Mouse (Mus musculus) lung, postnatal 10 days (tissue): ENCODE results near the gene Ntsr1.

ENCODE experiments used
- DNase-seq: peaks from one replicate; pipeline ENCODE4 v3.0.0; 2021

Gene Ntsr1

DNA sequence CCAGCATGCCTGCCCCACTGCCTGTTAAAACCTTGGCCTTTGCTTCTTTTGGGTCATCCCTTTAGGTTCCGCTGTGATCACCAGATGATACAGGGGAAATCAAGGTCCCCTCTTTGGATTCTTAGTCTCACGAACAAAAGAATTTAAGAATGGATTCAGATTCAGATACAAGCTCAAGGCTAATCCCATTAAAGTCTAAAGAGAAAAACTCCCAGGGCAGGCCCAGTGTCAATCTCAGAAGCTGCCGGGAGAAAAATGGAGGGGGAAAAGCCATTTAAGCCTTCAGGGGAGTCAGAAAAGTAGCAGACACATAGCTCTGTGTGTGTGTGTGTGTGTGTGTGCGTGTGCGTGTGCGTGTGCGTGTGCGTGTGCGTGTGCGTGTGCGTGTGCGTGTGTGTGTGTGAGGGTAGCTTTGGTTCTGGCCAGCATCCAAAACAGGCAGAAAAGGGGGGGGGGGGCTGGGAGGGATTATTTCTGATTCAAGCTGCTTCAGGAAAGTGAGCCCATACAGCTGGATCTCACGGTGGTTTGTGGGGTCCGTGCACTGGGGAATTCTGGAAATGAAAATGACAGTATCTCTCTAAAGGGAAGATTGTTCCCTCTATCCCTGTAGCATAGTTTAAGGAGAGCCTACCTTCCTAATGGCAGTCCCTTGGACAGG lies 8.8 kb downstream of the Ntsr1 start:
- no peak for DNase-seq

DNA sequence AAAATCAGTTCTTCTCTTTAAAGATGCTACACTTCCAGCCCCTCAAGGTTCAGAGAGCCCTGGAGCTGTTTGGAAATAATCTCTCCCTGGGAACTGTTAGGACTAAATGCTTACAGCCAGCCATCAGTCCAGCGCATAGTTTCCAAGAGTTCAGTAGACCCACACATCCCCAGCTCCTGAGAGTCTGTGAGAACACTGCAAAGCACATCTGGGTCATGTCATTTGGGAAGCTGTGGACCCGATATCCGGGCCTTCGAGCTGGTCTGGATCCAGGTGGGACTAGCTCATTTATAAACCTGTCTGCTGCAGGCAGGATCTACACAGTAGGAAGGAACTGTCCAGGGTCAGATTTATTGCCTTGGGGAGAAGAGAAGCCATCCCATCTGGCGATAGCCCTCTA lies 11.1 kb downstream of the Ntsr1 start:
- DNase-seq = no peak

DNA sequence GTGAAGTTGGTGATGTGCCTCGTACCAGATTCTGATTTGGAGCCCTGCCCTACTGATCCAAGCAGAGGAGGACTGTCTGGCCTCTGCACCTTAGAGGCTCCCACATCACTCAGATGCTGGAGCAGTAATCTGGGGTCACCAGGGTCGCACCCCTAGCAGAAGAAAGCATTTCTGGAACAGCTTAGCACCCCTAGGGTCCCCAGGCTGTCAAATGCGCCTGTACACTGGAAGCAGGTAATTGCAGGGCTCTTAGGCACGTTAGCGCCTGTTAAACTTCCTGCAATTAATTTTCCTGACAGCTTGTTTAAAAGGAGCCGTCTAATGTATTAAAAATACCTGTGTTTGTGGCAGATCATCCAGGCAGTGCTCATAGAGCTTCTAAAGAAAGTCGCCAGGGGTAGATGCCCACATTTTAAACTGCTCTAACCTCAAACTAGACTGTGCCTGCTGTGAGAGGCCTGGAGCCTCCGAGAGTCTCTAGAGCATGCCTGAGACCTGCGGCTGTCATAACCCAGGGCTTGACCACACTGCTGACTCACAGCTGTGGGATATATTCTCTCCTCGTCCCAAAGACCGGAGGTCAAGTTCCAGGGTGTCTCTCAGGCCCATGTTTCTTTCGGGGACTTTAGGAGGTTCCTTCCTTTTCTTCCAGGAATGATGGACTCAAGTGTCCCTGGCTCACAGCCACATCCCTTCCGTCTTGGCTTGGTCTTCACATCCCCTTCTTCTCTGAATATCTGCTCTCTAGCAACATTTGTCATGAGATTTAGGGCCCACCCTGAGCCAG lies 12.3 kb downstream of the Ntsr1 start:
- DNase-seq = peak; percentile 11

DNA sequence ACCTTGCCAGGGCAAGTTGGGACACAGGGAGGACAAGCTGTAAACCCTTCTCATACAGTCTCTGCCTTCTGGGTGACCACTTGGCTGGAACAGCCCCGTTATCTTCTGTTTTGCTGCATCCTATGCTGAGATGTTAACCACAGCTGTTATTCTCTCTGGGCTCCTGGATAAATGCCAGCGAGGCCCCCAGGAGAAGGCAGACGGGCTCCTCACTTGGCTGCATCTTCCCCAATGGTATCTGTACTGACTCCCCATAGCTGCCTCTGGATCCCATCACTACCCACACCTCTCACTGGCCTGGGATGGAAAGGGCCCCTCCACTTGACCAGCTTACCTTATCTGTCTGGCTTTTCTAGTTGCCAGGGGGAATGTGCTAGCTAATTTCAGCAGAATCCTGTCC lies 13.2 kb downstream of the Ntsr1 start:
- DNase-seq = no peak

DNA sequence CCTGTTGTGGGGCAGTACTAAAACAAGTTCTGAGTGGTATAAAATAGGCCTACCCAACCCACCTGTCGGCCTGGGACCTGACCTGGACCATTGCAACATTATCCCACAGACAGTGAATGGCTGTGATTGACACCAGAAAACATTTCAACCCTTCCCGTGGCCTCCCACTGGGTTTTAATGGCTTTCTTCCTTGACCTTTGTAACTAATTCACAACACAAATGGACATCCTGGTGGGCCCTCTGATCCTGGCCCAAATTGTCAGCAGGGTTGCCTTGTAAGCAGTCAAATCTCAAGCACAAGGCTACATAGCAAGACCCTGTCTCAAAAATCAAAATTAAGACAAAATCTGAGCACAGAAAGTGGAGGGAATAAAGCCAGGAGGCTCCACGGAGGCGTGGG lies 14.1 kb downstream of the Ntsr1 start:
- DNase-seq = no peak

DNA sequence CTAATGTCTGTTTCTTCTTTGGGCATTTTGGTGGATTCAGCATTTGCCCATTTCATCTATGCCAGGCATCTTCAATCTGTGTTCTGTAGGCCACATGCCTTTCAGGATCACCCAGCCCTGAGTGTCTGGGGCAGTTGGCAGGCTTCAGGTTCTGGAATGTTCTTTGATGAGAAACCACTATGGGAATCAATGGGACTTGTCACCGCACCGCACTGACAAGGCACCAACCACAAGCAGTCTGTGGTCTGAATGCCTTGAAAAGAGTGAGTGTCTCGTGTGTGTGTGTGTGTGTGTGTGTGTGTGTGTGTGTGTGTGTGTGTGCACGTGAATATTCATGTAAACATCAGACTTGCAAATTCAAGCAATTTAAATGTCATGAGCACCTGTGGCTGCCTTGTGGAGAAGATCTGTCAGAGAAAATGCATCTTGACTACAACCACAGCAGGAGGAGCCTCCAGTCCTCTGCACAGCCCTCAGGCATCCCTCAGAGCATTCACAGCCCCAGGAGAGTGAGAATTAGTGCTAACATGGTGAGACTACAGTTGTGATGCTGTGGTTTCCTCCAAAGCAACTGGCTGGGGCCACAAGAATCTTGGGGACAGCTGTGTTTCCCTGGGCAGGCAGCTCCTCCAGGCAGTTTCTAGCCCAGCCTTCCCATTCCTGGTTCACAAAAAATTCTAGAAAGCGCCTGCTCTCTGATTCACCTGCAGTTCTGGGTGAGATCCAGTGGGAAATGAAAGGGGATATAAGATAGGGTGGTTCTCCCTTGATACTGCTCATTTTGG lies 21.9 kb downstream of the Ntsr1 start:
- no peak for DNase-seq

DNA sequence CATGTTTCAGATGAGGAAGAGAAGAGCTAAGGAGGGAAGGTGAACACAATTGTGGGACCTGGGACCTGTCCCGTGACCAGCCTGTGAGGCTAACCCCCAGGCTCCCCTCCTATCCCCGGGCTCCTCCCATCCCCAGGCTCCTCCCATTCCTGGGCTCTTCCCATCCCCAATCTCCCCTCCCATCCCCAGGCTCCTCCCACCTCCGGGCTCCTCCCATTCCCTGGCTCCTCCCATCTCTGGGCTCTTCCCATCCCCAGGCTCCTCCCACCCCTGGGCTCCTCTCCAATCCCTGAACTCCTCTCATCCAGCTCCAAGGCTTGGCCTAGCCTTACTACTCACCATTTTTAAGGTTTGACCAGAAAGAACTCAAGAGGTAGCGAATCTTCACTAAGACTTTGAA lies 23.0 kb downstream of the Ntsr1 start:
- DNase-seq = peak; percentile 14

DNA sequence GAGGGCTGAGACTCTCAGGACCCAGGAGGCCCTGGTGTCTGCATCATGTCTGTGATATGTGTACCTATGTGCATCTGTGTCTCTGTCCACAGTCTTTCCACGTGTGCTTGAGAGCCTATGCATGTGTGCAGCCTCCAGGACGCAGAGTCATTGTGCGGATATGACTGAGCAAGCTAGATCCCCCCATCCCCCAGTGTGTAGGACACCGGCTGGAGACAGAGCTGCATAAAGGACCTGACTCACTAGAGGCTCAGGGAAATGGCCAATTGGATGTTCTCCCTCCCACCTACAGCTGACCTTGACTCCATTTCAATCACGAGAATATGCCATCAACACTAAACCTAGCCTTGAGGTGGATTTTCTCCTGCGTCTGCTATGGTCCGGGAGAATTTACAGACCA lies 27.7 kb downstream of the Ntsr1 start:
- no peak for DNase-seq

DNA sequence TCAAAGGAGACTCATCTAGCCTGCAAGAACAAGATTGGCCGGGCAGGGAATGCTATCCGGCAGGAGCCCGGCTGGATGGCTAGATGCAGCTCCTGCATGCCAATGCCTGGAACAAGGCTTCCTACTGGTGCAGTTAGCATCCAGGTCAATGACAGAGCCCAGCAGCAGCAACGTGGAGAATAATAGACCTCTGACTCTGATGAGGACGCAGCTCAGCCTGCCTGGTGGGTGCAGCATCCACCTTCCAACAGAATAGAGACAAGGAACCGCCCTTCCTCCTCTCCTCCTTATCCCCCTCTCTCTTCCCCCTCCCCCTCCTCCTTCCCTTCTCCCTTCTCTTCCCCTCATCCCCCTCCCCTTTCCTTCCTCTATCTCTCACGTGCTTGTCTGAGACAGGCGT lies 28.1 kb downstream of the Ntsr1 start:
- DNase-seq = no peak

DNA sequence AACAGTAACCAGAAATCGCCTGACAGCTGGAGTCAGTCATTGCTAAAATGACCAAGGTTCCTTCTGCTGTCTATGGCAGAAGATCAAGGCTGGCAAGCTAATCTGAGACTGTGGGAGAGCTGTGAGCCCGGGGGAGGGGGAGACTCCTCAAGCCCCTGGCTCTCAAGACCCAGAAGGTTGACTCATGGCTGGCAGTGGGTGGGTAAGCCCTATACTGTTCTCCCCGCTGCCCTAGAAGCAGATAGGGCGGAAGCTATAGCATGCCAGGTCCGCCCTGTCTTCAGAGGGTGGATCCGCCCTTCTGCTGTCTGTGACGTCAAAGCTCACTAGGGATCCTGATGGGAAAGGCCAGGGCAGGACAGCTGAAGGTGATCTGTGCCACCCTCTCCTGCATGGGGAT lies 30.4 kb downstream of the Ntsr1 start:
- DNase-seq = no peak

DNA sequence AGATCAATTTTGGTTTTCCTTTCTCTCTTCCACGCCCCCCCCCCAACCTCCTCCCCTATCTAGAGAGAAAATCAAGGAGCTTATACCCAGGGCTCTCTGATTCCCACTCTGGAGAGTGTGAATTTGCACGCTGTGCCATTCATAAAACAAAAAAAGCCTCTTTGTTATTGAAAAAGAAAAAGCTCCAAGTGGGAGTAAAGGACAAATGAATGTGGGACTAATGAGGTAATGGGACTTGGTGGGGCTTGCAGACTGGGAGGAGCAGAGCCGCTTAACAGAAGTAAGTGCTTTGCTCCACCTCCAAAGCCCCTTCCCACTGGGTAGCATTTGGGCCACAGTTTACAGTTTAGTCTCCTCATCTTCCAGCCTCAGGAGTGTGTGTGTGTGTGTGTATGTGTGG lies 30.8 kb downstream of the Ntsr1 start:
- no peak for DNase-seq

DNA sequence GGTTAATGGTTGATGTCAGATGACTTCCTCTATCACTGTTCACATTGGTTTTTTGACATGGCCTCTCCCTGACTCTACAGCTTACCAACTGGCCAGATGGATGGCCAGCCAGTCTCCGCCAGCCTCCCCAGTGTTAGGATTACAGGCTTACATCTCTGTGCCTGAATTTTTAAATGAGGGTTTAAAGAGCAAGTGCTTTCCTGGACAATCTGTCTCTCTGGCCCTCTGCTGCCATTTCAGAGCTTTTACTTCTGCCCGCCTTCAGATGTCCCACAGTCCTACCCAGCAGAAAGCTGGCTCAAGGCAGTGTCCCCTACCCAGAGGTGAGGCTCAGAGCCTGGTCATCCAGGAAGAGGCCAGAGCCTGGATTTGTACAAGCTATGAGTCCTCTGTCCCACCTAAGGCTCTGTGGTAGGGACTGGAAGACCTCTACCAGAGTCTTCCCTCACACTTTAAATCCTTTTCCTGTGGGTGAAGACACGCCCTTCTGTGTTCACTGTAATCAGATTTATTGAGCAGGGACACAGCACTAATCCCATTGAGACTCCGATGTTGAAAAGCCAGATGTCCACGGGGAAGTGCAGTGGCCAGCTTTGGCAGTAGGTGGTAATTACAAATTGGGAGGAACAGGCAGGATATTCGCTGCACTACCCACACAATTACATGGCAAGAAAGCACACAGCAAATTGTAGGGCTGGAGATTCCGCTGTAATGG lies 32.1 kb downstream of the Ntsr1 start:
- no peak for DNase-seq

DNA sequence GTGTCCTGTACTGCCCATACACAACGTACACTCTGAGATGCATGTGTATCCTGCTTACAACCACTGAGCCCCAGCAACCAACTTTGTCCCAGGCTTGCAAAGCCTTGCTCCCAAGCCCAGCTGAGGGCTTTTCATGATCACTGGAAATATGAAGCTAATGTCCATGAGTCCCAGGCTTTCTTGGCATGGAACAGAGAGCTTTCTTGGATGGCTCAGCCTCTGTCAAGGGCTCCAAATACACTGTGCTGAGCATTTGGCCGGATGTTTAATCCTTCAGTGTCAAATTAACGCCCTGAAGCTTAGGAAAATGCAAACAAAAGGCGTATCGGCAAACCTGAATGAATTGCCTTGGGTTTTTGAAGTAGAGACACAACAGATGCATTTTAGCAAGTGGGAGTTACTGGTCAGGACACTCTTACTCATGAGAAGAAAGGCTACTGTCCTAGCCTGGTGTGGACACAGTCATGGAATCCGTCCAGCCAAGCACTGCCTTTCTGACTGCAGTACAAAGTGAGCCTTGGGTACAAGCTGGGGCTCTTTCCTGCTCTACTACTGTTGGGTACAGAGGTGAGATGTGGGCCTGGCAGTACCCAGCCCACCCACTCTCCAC lies 32.7 kb downstream of the Ntsr1 start:
- peak; percentile 5 for DNase-seq

DNA sequence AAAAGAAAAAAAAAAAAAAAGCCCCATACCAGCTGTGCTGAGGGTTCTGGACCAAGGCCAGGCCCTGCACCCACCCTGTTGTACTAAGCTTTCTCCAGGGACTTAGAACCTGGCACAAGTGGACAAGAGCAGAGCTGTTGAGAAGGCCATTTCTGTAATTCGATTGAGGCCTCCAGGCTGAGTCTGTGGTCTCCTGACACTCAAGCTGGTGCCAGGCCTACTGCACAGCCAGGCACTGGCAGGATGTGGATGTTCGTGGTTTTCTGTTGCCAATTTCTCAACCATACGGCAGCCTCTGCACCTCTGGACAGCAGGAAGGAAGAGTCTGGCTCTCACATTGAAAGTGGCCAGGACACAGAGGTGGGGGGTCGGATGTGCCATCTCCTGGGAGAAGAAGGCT lies 33.5 kb downstream of the Ntsr1 start:
- no peak for DNase-seq

DNA sequence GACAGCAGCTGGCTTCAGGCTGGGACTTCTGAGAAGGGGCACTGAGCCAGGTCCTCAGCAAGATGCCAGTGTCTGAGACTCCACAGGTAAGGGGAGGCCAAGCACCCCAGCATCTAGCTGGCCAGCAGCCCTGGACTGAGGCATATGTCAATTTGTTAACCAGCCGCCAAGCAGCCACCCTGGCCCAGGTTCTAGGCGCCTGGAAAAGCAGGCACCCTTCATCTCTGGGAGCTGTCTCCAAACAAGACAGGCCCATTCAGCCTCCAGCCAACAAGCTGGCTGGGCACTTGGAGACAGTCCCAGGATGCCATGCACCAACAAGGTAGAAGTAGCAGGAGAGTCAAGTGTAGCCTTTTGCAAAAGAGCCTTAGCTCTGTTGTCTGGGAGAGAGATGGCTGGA lies 43.9 kb downstream of the Ntsr1 start:
- no peak for DNase-seq

DNA sequence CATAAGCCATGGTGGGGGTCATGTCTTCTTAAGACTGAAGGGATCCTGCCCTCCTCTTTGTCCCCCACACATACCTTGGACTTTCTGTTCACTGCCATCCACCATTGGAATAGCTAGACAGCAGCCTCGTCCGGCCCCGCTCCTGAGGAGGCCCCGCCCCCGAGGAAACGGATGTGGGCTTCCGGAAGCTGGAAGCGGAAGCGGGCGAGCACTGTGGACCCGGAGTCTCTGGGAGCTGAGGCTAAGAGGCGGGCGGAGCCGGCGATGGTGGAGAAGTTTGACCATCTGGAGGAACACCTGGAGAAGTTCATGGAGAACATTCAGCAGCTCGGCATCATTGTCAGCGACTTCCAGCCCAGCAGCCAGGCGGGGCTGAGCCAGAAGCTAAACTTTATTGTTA lies 45.3 kb downstream of the Ntsr1 start:
- no peak for DNase-seq

DNA sequence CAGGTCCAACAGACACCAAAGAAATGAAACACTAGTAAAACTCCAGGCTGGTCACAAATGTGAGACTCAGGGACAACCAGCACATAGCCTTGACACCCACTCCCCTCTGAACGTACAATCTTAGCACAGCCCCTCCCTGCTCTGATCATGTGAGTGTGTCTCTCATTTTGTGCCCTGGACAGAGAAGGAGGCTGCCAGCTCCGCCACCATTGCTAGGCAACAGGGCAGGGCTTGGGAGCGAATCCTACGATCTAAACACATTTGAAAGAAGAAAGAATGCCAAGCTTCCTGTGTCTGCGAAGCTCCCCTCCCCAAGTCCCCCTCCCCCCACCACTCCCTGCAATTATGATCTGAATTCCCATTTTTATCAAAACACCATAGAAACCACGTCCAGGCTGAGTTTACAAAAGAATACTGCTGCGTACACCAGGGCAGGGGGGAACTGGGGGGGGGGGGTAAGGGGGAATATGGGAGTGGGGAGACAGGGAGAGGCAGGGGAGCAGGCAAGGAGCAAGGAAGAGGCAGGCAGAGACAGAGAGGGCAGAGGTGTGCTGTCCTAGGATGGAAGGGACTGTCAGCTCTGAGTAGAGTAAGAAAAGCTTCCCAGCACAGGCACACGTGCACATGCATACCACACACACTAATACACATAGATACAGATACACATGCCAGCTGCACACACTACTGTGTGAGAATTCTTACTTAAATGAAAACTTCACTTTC lies 47.8 kb downstream of the Ntsr1 start:
- peak; percentile 6 for DNase-seq

DNA sequence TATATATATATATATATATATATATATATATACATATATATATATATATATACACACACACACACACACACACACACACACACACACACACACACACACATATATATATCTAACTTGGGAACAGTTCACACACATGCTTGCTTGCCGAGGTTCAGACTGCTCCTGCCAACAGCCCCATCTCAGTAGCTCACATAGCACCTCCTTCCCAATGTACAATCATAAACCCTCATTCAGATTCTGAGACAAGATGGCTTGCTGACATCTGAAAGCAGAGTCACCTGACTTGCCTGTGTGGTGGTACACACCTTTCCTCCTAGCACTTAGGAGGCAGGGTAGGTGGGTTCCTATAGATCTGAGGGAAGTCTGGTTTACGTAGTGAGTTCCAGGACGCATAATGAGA lies 52.6 kb downstream of the Ntsr1 start:
- no peak for DNase-seq

DNA sequence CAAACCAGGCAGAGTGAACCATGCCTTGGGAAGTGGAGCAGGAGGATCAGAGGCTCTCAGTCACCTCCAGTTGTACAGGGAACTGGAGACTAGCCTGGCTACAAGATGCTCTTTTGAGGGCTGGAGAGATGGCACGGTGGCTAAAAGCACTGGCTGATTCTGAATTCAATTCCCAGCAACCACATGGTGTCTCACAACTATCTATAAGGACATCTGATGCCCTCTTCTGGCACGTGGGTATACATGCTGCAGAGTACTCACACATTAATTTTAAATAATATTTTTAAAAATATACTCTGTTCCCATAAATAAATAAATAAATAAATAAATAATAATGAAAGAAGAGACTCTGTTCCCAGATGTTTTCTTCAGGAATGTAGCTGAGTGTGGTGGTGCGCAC lies 55.4 kb downstream of the Ntsr1 start:
- DNase-seq = no peak

DNA sequence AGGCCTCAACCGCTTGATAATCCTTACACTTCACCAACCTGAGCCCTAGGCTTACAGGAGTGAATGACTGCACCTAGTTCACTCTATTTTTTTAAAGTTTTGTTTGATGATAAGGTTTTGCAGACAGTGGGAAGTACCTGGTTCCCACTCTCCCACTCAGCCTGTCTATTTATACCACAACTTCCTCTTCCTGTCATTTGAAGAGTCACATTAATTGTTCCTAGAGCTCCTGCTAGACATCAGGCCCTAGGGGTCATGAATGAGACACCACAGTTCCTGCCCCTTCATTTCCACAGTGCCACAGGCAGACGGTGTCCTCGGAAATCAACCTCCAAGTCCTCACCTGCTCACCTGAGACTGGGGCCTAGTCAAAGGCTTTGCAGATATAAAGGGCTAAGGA lies 56.7 kb downstream of the Ntsr1 start:
- no peak for DNase-seq

DNA sequence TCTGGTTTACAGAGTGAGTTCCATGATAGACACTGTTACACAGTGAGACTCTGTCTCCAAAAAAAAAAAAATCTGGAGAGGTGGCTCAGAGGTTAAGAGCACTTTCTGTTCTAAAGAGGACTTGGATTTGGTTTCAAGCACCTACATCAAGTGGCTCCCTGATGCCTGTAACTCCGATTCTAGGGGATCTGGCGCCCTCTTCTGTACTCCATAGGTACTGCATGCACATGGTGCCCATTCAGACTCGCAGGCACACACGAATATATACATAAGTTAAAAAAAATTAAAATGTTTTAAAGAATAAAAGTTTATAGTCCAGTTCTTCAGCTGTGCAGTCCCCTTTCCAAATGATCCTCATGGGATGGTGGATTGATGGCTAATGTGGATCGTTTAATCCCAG lies 60.5 kb downstream of the Ntsr1 start:
- no peak for DNase-seq

DNA sequence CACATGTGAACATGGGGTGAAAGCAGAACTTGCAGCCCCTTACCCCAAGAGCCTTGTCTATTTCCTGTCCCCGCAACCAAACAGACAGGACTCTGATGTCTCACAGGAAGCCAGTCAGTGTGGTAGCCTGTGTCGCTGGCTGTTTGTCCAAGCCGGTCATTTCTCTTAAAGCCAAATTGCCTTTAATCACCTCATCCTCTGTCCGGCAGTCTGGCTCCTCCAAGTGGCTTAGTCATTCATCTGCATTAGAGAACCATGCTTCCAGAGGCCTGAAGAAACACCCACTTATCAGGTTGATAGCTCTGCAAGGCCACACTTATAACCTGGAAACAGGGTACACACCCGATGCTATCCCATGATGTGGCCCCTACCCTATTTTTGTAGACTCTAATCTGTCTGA lies 62.4 kb downstream of the Ntsr1 start:
- DNase-seq = no peak
